Mouse (Mus musculus) bone marrow, adult 2 months (tissue): ENCODE measurements around the gene Ajap1.

Experiments
- CTCF ChIP-seq: fragments of 200-500 bp; IDR thresholded peaks from 2 replicates; pipeline ENCODE4 v1.5.1; 2011; ENCODE audit warnings: low read length, control low read depth; ENCODE audit not compliant: control insufficient read depth, insufficient read depth
- POLR2A ChIP-seq: fragments of 200-500 bp; IDR thresholded peaks from 2 replicates; pipeline ENCODE4 v1.6.1; 2011; ENCODE audit warnings: low read depth, mild to moderate bottlenecking, control low read depth, low read length, borderline replicate concordance; ENCODE audit not compliant: control insufficient read depth

GRCm38 (mm10) chr4:153373125-153373524, 109.5 kb downstream of the Ajap1 start:
- TF ChIP-seq CTCF (no peak), POLR2A (no peak)
